Mouse (Mus musculus) heart, embryonic 15.5 days (tissue): Measurements from ENCODE around the gene Olfr591. TPM values are rescaled to one million over a fixed set of nuclear protein-coding genes. Genes with fewer than 3 reads are reported as not detected.
"Not testable (repeated sequence)": the region's sequence is repeated elsewhere in the genome, so short reads cannot be mapped to it uniquely, and the experiment has no call there.

Source experiments
- ATAC-seq: fragments of 200-750 bp; cut with Nextera tagmentation; replicated peaks from 2 replicates; pipeline ENCODE4 v1.8.0; 2017; ENCODE audit warnings: low read depth, moderate TSS enrichment; ENCODE audit not compliant: insufficient number of reproducible peaks, insufficient read depth, low FRiP score
- H3K27ac ChIP-seq: fragments of 300-500 bp; sonication (generic); 2 replicates; pipeline ENCODE4 v1.5.1; 2015; ENCODE audit warnings: mild to moderate bottlenecking, inconsistent platforms
- H3K27me3 ChIP-seq: fragments of 300-500 bp; sonication (generic); 2 replicates; pipeline ENCODE4 v1.6.1; 2015; ENCODE audit warnings: inconsistent platforms
- H3K36me3 ChIP-seq: fragments of 300-500 bp; sonication (generic); 2 replicates; pipeline ENCODE4 v1.6.1; 2015; ENCODE audit warnings: mild to moderate bottlenecking, inconsistent platforms
- H3K4me1 ChIP-seq: fragments of 300-500 bp; sonication (generic); replicated peaks from 2 replicates; pipeline ENCODE4 v1.6.1; 2015; ENCODE audit warnings: inconsistent platforms
- H3K4me2 ChIP-seq: fragments of 300-500 bp; sonication (generic); 2 replicates; pipeline ENCODE4 v1.6.1; 2015; ENCODE audit warnings: inconsistent platforms, mild to moderate bottlenecking, moderate library complexity
- H3K4me3 ChIP-seq: fragments of 300-500 bp; sonication (generic); 2 replicates; pipeline ENCODE4 v1.5.1; 2015; ENCODE audit warnings: mild to moderate bottlenecking, inconsistent platforms
- H3K9ac ChIP-seq: fragments of 300-500 bp; sonication (generic); 2 replicates; pipeline ENCODE4 v1.6.1; 2015; ENCODE audit warnings: mild to moderate bottlenecking, inconsistent platforms
- H3K9me3 ChIP-seq: fragments of 300-500 bp; sonication (generic); replicated peaks from 2 replicates; pipeline ENCODE4 v1.6.1; 2016; ENCODE audit warnings: inconsistent platforms
- WGBS: fragments of 180-500 bp; shearing (Covaris S2); methylation state at CpG from one replicate; pipeline ENCODE4 v1.1.7; 2015; ENCODE audit warnings: mixed read lengths; 5-methylcytosine and 5-hydroxymethylcytosine counted together
- polyA plus RNA-seq: library from polyadenylated mRNA; unstranded; fragments of >200 nt; fragmentation: Nextera tagmentation; extraction: Ambion mirVana; gene quantifications from 2 replicates; pipeline ENCODE4 v1.2.1, GENCODE M21; 2015

The Olfr591 gene
- polyA plus RNA-seq = not detected in 2 replicates

DNA sequence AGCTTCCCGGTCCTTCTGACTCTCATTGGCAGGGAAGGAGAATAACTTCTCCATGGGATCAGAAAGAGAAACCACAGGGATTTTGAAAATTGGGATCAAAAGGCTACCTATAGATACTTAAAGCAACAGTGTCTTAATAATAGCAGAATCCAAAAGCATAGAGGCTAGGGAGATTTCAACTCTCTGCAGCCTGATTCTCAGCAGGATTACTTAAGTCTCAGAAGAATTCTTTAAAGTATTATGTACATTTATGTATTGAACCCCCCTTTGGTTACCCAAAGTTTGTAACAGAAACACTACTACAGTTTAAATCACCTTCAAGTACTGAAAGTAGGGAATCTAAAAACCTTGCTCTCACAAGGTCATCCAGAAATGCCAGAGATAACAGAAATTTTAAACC, at the start of gene Olfr591:
TSS of gene Olfr591 (minus strand) at position 101 of the 400 bp plus-strand sequence.
- H3K4me1 ChIP-seq = no peaks in the 10 kb centered on the region
- H3K36me3 ChIP-seq = no peaks in the 10 kb centered on the region
- H3K4me2 ChIP-seq = no peak within 1 kb of the TSS
- 0 out of 2 replicates have a peak, but pooled peaks cover 2% of the 10 kb centered on the region for H3K9me3 ChIP-seq
- WGBS = 70% methylated on average over 1 of the region's 1 CpGs
- no peak within 1 kb of the TSS for H3K27ac ChIP-seq
- ATAC-seq = no peak
- no peak within 1 kb of the TSS for H3K4me3 ChIP-seq
- no peak within 1 kb of the TSS for H3K9ac ChIP-seq
- H3K27me3 ChIP-seq = no peaks in the 10 kb centered on the region

DNA sequence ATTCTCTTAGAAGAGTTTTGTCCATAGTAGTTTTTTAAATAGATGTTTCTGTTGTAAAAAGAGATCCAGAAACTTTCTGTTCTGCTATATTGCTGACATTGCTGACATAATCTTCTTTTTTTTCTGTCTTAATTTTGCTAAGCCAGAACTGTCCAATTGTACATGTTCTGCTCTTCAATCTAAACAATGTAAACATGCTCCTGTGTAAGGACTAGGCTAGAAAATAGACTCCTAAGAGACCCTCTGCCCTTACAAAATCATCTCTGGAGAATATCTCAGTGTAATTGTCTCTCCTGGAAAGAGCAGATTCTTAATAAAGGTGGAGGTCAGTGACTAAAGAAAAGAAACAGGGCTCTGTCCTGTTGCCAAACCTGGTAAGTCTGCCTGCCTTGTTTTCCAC, 38.6 kb upstream of the Olfr591 start, which contains the start of gene Olfr594:
TSS of gene Olfr594 (plus strand) at position 301 of the 400 bp plus-strand sequence.
- no peak within 1 kb of the TSS for H3K27ac ChIP-seq
- H3K9me3 ChIP-seq = no peaks in the 10 kb centered on the region
- H3K36me3 ChIP-seq = no peaks in the 10 kb centered on the region
- H3K9ac ChIP-seq = no peak within 1 kb of the TSS
- no peak for ATAC-seq
- no peaks in the 10 kb centered on the region for H3K27me3 ChIP-seq
- no peak within 1 kb of the TSS for H3K4me3 ChIP-seq
- no peak within 1 kb of the TSS for H3K4me2 ChIP-seq
- no peaks in the 10 kb centered on the region for H3K4me1 ChIP-seq

DNA sequence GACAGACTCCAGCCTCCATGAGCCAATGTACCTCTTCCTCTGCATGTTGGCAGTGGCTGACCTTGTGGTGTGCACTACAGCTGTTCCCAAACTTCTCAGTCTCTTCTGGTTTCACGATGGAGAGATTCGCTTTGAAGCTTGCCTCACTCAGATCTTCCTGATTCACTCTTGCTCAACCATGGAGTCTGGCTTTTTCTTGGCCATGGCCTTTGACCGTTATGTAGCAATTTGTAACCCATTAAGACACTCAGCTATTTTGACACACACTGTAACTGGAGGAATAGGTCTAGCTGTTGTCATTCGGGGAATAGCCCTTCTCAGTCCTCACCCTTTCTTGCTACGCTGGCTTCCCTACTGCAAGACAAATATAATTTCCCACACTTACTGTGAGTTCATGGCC, 33.9 kb upstream of the Olfr591 start:
- not testable (repeated sequence) for H3K27me3 ChIP-seq, ATAC-seq, H3K4me1 ChIP-seq, H3K9ac ChIP-seq, H3K9me3 ChIP-seq, H3K36me3 ChIP-seq, H3K4me2 ChIP-seq, H3K27ac ChIP-seq, H3K4me3 ChIP-seq
- 77% methylated on average over 5 of the region's 5 CpGs for WGBS

DNA sequence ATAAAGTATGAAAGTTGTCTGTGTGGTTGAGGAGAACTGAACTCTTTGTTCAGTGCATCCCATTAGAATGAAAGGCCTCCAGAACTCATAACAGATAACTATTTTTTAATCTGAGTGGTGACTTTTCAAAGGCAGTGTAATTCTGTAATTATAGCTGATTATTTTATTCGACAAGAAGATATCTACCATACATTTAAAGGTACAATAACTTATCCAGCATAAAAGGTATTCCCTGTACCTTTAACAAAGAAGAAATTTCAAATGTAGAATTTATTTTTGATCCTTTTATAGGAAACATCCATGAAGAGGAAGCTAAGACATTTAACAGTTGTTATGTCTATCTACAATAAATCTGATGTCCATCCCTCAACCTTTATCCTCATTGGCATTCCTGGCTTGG, 33.4 kb upstream of the Olfr591 start, which contains the start of gene Olfr593:
TSS of gene Olfr593 (plus strand) at position 301 of the 400 bp plus-strand sequence.
- no peak within 1 kb of the TSS for H3K4me2 ChIP-seq
- H3K27me3 ChIP-seq = no peaks in the 10 kb centered on the region
- no peak within 1 kb of the TSS for H3K9ac ChIP-seq
- no peaks in the 10 kb centered on the region for H3K4me1 ChIP-seq
- H3K4me3 ChIP-seq = no peak within 1 kb of the TSS
- no peak for ATAC-seq
- H3K36me3 ChIP-seq = no peaks in the 10 kb centered on the region
- WGBS = 60% methylated on average over 1 of the region's 1 CpGs
- H3K9me3 ChIP-seq = no peaks in the 10 kb centered on the region
- H3K27ac ChIP-seq = no peak within 1 kb of the TSS

DNA sequence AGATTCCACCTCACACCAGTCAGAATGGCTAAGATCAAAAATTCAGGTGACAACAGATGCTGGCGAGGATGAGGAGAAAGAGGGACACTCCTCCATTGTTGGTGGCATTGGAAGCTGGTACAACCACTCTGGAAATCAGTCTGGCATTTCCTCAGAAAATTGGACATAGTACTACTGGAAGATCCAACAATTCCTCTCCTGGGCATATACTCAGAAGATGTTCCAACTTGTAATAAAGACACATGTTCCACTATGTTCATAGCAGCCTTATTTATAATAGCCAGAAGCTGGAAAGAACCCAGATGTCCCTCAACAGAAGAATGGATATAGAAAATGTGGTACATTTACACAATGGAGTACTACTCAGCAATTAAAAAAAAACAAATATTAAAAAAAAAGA, 6.4 kb upstream of the Olfr591 start, which contains the start of gene Olfr592:
TSS of gene Olfr592 (plus strand) at position 301 of the 400 bp plus-strand sequence.
- ATAC-seq, H3K4me3 ChIP-seq, H3K27ac ChIP-seq, H3K27me3 ChIP-seq, H3K9me3 ChIP-seq, H3K4me2 ChIP-seq, H3K4me1 ChIP-seq, H3K36me3 ChIP-seq, H3K9ac ChIP-seq: not testable (repeated sequence)
- WGBS = 62% methylated on average over 1 of the region's 1 CpGs

DNA sequence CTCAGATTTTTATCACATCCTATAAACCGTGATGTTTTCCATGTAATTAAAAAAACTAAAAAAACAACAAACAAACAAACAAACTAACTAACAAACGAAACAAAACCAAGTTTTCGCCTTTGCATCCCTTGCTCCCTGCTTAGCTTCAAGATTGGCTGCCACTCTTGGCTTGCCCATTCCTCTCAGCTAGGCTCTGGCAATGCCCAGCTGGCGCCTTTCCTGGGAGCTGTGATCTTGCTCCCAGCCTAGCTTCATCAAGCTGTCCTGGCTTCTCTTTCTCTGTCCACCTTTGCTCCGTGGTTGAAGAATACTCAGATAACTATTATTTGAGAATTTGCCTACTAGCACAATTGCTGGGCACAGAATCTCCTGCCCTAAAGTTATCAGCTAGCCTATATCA, 8.4 kb downstream of the Olfr591 start:
- no peaks in the 10 kb centered on the region for H3K36me3 ChIP-seq
- H3K27ac ChIP-seq = no peak overlapping the region
- H3K4me3 ChIP-seq = no peak overlapping the region
- H3K9me3 ChIP-seq = no peaks in the 10 kb centered on the region
- no peak overlapping the region for H3K9ac ChIP-seq
- H3K27me3 ChIP-seq = no peaks in the 10 kb centered on the region
- H3K4me2 ChIP-seq = no peak overlapping the region
- 68% methylated on average over 5 of the region's 5 CpGs for WGBS
- H3K4me1 ChIP-seq = no peaks in the 10 kb centered on the region
- no peak for ATAC-seq

DNA sequence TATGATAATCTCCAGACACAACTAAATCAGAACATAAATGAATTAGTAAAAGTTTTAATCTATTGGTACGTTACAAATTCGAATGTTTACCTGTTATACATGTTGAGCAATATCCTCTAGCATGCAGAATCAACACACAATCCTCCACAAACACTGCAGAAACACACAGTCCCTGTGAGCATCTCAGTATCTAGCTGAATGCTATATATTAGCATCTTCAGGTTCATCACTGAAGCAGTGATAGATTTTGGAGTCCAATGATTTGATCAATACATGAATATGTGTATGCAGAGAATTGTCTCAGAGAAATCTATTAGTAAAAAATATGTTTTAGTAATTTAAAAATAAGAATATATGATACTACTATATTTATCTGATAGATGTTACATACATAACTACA, 21.9 kb downstream of the Olfr591 start, which contains the start of gene Olfr589:
TSS of gene Olfr589 (minus strand) at position 101 of the 400 bp plus-strand sequence.
- H3K9me3 ChIP-seq = no peaks in the 10 kb centered on the region
- no peaks in the 10 kb centered on the region for H3K36me3 ChIP-seq
- H3K4me3 ChIP-seq = no peak within 1 kb of the TSS
- H3K9ac ChIP-seq = no peak within 1 kb of the TSS
- WGBS = 59% methylated on average over 2 of the region's 2 CpGs
- H3K4me1 ChIP-seq = no peaks in the 10 kb centered on the region
- no peak for ATAC-seq
- no peak within 1 kb of the TSS for H3K27ac ChIP-seq
- H3K4me2 ChIP-seq = no peak within 1 kb of the TSS
- H3K27me3 ChIP-seq = no peaks in the 10 kb centered on the region

DNA sequence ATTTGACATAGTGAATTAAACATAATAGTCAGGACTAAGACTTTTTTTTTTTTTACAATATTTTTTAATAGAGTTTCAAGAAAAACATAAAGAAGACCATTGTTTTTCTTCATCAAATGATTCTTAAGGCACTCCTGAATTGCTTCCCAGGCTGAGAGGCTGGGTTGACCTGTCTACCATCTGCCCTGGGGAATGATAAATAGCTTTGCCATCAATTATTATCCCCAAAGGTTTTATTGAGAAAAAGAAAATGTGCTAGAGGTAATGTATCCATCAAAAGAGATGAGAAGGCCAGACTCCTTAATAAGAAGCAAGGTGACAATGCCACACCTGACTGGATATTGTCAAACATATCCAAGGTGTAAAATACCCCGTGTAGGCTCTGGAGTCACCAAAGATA, 37.6 kb downstream of the Olfr591 start, which contains the start of gene Olfr588-ps1:
TSS of gene Olfr588-ps1 (plus strand) at position 301 of the 400 bp plus-strand sequence.
- Histone ChIP-seq H3K9me3 (no peaks in the 10 kb centered on the region), H3K4me2 (no peak within 1 kb of the TSS), H3K4me3 (no peak within 1 kb of the TSS), H3K27ac (no peak within 1 kb of the TSS), H3K4me1 (no peaks in the 10 kb centered on the region), H3K27me3 (no peaks in the 10 kb centered on the region), H3K36me3 (no peaks in the 10 kb centered on the region), H3K9ac (no peak within 1 kb of the TSS)
- 74% methylated on average over 1 of the region's 1 CpGs for WGBS
- ATAC-seq = no peak

DNA sequence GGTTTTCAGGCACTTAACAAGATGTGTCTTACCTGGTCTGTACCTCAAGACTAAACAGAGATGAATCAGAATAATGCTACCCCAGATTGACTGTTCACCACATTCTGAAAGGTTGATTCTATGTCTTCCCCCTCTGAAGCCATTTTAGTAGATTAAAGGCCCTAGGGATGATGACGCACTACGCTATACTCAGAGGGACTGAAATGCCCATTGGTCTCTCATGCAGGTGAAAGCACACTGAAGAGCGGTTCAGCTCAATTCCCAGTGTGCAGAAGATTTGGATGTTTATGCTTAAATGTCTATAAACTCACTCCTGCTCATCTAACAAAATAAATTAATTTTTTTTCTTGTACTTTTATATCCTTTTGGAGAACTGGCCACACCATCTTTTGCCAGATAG, 52.6 kb downstream of the Olfr591 start, which contains the start of gene Olfr586:
TSS of gene Olfr586 (minus strand) at position 101 of the 400 bp plus-strand sequence.
- Histone ChIP-seq H3K4me1 (no peaks in the 10 kb centered on the region), H3K27me3 (no peaks in the 10 kb centered on the region), H3K9ac (no peak within 1 kb of the TSS), H3K4me2 (no peak within 1 kb of the TSS), H3K4me3 (no peak within 1 kb of the TSS), H3K9me3 (no peaks in the 10 kb centered on the region), H3K27ac (no peak within 1 kb of the TSS), H3K36me3 (no peaks in the 10 kb centered on the region)
- ATAC-seq = no peak
- WGBS = 90% methylated on average over 3 of the region's 3 CpGs

DNA sequence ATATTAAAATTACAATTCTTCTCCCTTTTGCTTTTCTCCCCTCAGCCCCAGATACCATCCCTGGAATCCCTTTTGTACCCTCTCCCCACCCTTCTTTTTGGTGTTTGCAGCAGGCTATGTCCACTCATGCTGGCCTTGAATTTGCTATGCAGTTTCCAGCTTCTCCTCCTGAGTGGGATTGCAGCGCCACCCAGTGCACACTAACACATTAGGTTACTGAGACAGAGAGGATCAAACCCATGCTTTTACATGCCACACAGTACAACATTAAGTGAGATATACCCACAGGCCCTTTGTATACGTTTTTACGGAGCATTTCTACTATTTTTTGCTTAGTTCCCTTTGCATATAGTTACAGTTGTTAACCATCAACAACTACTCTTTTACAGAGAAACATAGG, 58.7 kb downstream of the Olfr591 start:
- no peaks in the 10 kb centered on the region for H3K27me3 ChIP-seq
- no peaks in the 10 kb centered on the region for H3K36me3 ChIP-seq
- no peak overlapping the region for H3K4me3 ChIP-seq
- ATAC-seq = no peak
- WGBS = 46% methylated on average over 3 of the region's 3 CpGs
- no peak overlapping the region for H3K4me2 ChIP-seq
- no peaks in the 10 kb centered on the region for H3K9me3 ChIP-seq
- no peaks in the 10 kb centered on the region for H3K4me1 ChIP-seq
- no peak overlapping the region for H3K9ac ChIP-seq
- H3K27ac ChIP-seq = no peak overlapping the region
